Mouse (Mus musculus): ENCODE measurements around the gene Snx30.

DNA sequence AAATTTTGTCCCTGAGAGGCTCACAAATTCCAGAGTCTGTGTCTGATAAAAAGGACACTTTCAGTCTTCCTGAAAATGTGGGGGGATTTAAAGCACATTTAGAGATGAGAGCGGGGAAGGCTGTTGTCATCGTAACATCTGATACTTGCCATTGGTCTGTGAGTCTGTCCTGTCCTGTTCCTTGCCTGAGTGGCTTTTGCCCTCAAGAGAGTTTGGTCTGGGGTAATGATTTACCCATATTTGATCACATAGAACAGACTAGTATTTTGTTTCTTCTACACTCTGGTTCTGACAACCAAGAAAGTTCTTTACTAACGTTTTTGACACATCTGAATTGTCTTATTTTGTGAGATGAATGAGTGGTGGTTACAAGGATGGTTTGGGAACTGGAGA lies 39.6 kb downstream of the Snx30 start:
- TF ChIP-seq GATA1 (IDR thresholded peaks at IDR 0.05; ENCODE audit: low read length) (no peak), TAL1 (IDR thresholded peaks at IDR 0.05; ENCODE audit: low read length) (no peak)

Measured in erythroblast, embryonic 14.5 days (primary cell).